Mouse (Mus musculus) gastrocnemius, adult 8-10 months (tissue): ENCODE results near the gene Magi1. TPM values are rescaled to one million over a fixed set of nuclear protein-coding genes. Genes with fewer than 3 reads are reported as not detected.

Experiments
- DNase-seq, 2 experiments: peaks; one replicate each; pipeline ENCODE4 v3.0.0; 2022; ENCODE audit warnings: low spot score in 2 of 2
- total RNA-seq, 4 experiments: library from RNA; stranded (reverse); gene quantifications; 2 replicates each; pipeline ENCODE4 v1.2.4; 2022

Gene Magi1
- total RNA-seq, 4 experiments from 2014 or later, result 1.7 to 5.1 (median 2.0) TPM

GRCm38 (mm10) chr6:94203642-94204145, 80.0 kb downstream of the Magi1 start:
- no peak for DNase-seq

GRCm38 (mm10) chr6:94201940-94202339, 81.8 kb downstream of the Magi1 start:
- no peak for DNase-seq

- no peak for DNase-seq
These were observed 82.8 kb downstream of the Magi1 start for GRCm38 (mm10) chr6:94200910-94201309.

GRCm38 (mm10) chr6:94199696-94200095, 84.0 kb downstream of the Magi1 start:
- DNase-seq, result no peak

GRCm38 (mm10) chr6:94197831-94198230, 85.9 kb downstream of the Magi1 start:
- no peak for DNase-seq

- no peak for DNase-seq
These were observed 88.3 kb downstream of the Magi1 start for GRCm38 (mm10) chr6:94195303-94195911.

GRCm38 (mm10) chr6:94190830-94191229, 92.9 kb downstream of the Magi1 start:
- DNase-seq, result no peak

GRCm38 (mm10) chr6:94189379-94189778, 94.3 kb downstream of the Magi1 start:
- no peak for DNase-seq

- DNase-seq, result no peak
These were observed 96.9 kb downstream of the Magi1 start for GRCm38 (mm10) chr6:94186628-94187319.

- no peak for DNase-seq
These were observed 99.4 kb downstream of the Magi1 start for GRCm38 (mm10) chr6:94184268-94184667.

GRCm38 (mm10) chr6:94183354-94183851, 100.3 kb downstream of the Magi1 start:
- DNase-seq, result no peak

GRCm38 (mm10) chr6:94181673-94182255, 102.0 kb downstream of the Magi1 start:
- DNase-seq, result no peak

GRCm38 (mm10) chr6:94180331-94181150, 103.2 kb downstream of the Magi1 start:
- no peak for DNase-seq

- no peak for DNase-seq
These were observed 106.2 kb downstream of the Magi1 start for GRCm38 (mm10) chr6:94177559-94177958.

GRCm38 (mm10) chr6:94176705-94177104, 107.0 kb downstream of the Magi1 start:
- no peak for DNase-seq

- no peak for DNase-seq
These were observed 112.5 kb downstream of the Magi1 start for GRCm38 (mm10) chr6:94171250-94171649.

- no peak for DNase-seq
These were observed 114.0 kb downstream of the Magi1 start for GRCm38 (mm10) chr6:94169581-94170194.

GRCm38 (mm10) chr6:94165951-94166350, 117.8 kb downstream of the Magi1 start:
- DNase-seq, result no peak

GRCm38 (mm10) chr6:94164753-94165536, 118.8 kb downstream of the Magi1 start:
- no peak for DNase-seq

- no peak for DNase-seq
These were observed 120.3 kb downstream of the Magi1 start for GRCm38 (mm10) chr6:94163325-94163995.
